Mouse (Mus musculus) frontal cortex, postnatal 10 days (tissue): ENCODE results near the gene Rptor.

Experiments
- DNase-seq, 2 experiments: peaks; one replicate each; pipeline ENCODE4 v3.0.0; 2022; ENCODE audit warnings: low spot score in 2 of 2, mixed read lengths in 1 of 2

The Rptor gene

GRCm38 (mm10) chr11:119904621-119905286, 302.0 kb downstream of the Rptor start:
- DNase-seq: peak in 1 of 2 experiments; percentile 76

- DNase-seq: no peak
These were observed 303.1 kb downstream of the Rptor start for GRCm38 (mm10) chr11:119905794-119906193.

- no peak for DNase-seq
These were observed 304.4 kb downstream of the Rptor start for GRCm38 (mm10) chr11:119907006-119907650.

GRCm38 (mm10) chr11:119907711-119908110, 305.0 kb downstream of the Rptor start:
- no peak for DNase-seq

GRCm38 (mm10) chr11:119909436-119909835, 306.7 kb downstream of the Rptor start:
- peak in 1 of 2 experiments; percentile 70 for DNase-seq

- no peak for DNase-seq
These were observed 310.1 kb downstream of the Rptor start for GRCm38 (mm10) chr11:119912845-119913244.

GRCm38 (mm10) chr11:119913291-119913934, 310.7 kb downstream of the Rptor start, which contains the start of gene Chmp6:
Gene Chmp6 (plus strand): TSS chr11:119913441.
- peak; percentile 79 to 88 for DNase-seq

- DNase-seq: no peak
These were observed 311.2 kb downstream of the Rptor start for GRCm38 (mm10) chr11:119913935-119914314.

- DNase-seq: no peak
These were observed 311.7 kb downstream of the Rptor start for GRCm38 (mm10) chr11:119914381-119914780.

- DNase-seq: no peak
These were observed 313.0 kb downstream of the Rptor start for GRCm38 (mm10) chr11:119915666-119916065.

- no peak for DNase-seq
These were observed 313.5 kb downstream of the Rptor start for GRCm38 (mm10) chr11:119916102-119916790.

GRCm38 (mm10) chr11:119916834-119917469, 314.2 kb downstream of the Rptor start:
- DNase-seq: no peak

GRCm38 (mm10) chr11:119918521-119918920, 315.8 kb downstream of the Rptor start:
- DNase-seq: no peak

GRCm38 (mm10) chr11:119919432-119919831, 316.7 kb downstream of the Rptor start:
- no peak for DNase-seq

GRCm38 (mm10) chr11:119919897-119920296, 317.2 kb downstream of the Rptor start:
- DNase-seq: peak in 1 of 2 experiments; percentile 72

GRCm38 (mm10) chr11:119920668-119921067, 318.0 kb downstream of the Rptor start:
- no peak for DNase-seq

GRCm38 (mm10) chr11:119925176-119925575, 322.5 kb downstream of the Rptor start:
- no peak for DNase-seq

- no peak for DNase-seq
These were observed 324.1 kb downstream of the Rptor start for GRCm38 (mm10) chr11:119926762-119927161.

- no peak for DNase-seq
These were observed 325.4 kb downstream of the Rptor start for GRCm38 (mm10) chr11:119928023-119928681.

- no peak for DNase-seq
These were observed 327.0 kb downstream of the Rptor start for GRCm38 (mm10) chr11:119929603-119930265.

- DNase-seq: no peak
These were observed 329.1 kb downstream of the Rptor start for GRCm38 (mm10) chr11:119931809-119932208.
